Comparison of ENCODE assay signal across 21 mouse cellular contexts in genomic region chr15:6067380-6067779, GRCm38 (mm10).
"Had no signal": no experiment of that assay in that cellular context is flagged by ENCODE, and none has a peak within 500 bp of the region (broad histone marks: within the 10 kb centered on the region; RNA-seq: fewer than 3 reads in every experiment).

No protein-coding gene starts in this region.

- H3K4me2 ChIP-seq: kidney, embryonic 15.5 days; limb, embryonic 13.5 days; liver, embryonic 13.5 days; lung, embryonic 14.5 days; midbrain, embryonic 12.5 days; midbrain, embryonic 15.5 days; neural tube, embryonic 12.5 days; neural tube, embryonic 15.5 days had no signal

- H3K4me3 ChIP-seq: kidney, embryonic 15.5 days; limb, embryonic 10.5 days; limb, embryonic 13.5 days; liver, embryonic 13.5 days; midbrain, embryonic 12.5 days; midbrain, embryonic 15.5 days; neural tube, embryonic 12.5 days; neural tube, embryonic 15.5 days had no signal

- H3K36me3 ChIP-seq: kidney, embryonic 15.5 days; limb, embryonic 10.5 days; limb, embryonic 13.5 days; liver, embryonic 13.5 days; midbrain, embryonic 12.5 days; midbrain, embryonic 15.5 days; neural tube, embryonic 12.5 days; neural tube, embryonic 15.5 days had no signal

- H3K9ac ChIP-seq: kidney, embryonic 15.5 days; limb, embryonic 13.5 days; liver, embryonic 13.5 days; lung, embryonic 14.5 days; midbrain, embryonic 12.5 days; midbrain, embryonic 15.5 days; neural tube, embryonic 12.5 days; neural tube, embryonic 15.5 days had no signal

- H3K27me3 ChIP-seq: kidney, embryonic 15.5 days; limb, embryonic 13.5 days; liver, embryonic 13.5 days; midbrain, embryonic 12.5 days; midbrain, embryonic 15.5 days; neural tube, embryonic 12.5 days; neural tube, embryonic 15.5 days had no signal

- ATAC-seq: midbrain, embryonic 15.5 days had no signal

- H3K4me1 ChIP-seq: kidney, embryonic 15.5 days; limb, embryonic 10.5 days; limb, embryonic 13.5 days; liver, embryonic 13.5 days; midbrain, embryonic 12.5 days; midbrain, embryonic 15.5 days; neural tube, embryonic 12.5 days; neural tube, embryonic 15.5 days had no signal

- DNase-seq: kidney, adult 11 months; kidney, adult 8-10 months; kidney, postnatal 10 days; kidney, postnatal 36 days; liver, embryonic 13.5 days; lung, embryonic 14.5 days; lung, postnatal 14 days; right cerebral cortex, adult 18-20 months; right cerebral cortex, postnatal 14 days; right cerebral cortex, postnatal 4 days; thymus, adult 2 months; thymus, postnatal 14 days; thymus, postnatal 4 days had no signal

- H3K27ac ChIP-seq: kidney, embryonic 15.5 days; limb, embryonic 10.5 days; limb, embryonic 13.5 days; liver, embryonic 13.5 days; midbrain, embryonic 12.5 days; midbrain, embryonic 15.5 days; neural tube, embryonic 12.5 days; neural tube, embryonic 15.5 days; stomach, postnatal 0 days had no signal

- H3K9me3 ChIP-seq: kidney, embryonic 15.5 days; limb, embryonic 10.5 days; limb, embryonic 13.5 days; liver, embryonic 13.5 days; midbrain, embryonic 12.5 days; midbrain, embryonic 15.5 days; neural tube, embryonic 12.5 days; neural tube, embryonic 15.5 days had no signal
